Mouse (Mus musculus): Measurements from ENCODE around the gene Msgn1. TPM values are rescaled to one million over a fixed set of nuclear protein-coding genes. Genes with fewer than 3 reads are reported as not detected.

The Msgn1 gene
- polyA plus RNA-seq, 1 experiment from 2014 or later, result not detected

DNA sequence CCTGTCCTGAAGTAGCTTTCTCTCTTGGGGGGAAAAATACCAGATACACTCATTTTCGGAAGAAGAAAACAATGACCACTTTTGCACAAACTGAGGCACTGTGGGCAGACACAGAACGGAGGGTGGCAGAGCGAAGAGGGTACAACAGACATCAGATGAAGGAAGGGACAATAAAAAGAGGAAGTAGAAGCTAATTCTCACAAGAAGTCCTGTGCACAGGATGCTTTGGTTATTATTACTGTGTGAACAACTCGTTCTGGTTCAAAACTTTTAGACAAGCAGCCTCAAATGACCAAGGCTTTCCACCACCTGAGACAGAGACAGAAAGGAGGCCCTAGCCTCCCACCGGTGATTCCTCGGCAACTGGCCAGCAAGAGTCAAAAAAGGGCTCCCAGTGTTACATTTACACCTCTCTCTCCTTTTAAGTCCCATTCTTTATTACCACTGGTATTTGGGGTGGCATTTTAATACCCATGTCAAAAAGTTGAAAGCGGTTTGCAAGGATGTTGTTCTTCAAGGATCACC is 9.0 kb upstream of the Msgn1 start:
- POLR2A ChIA-PET, result no interaction called here
- no peak for TF ChIP-seq CTCF (IDR thresholded peaks at IDR 0.05)
- ATAC-seq, result no peak

GRCm38 (mm10) chr12:11216454-11216853 is 7.7 kb upstream of the Msgn1 start:
- POLR2A ChIA-PET, result no interaction called here
- no peak for ATAC-seq
- CTCF ChIA-PET, result no interaction called here

More for the DNA sequence above, 9.0 kb upstream of the Msgn1 start:
- H3K27me3 ChIP-seq, result peaks cover 6% of the 10 kb centered on the region
- CTCF ChIA-PET, result interaction anchor here (1.4 kb wide), 1 partner anchor 9 kb away, joined by 3 read pairs; the partner anchor contains the start of gene Msgn1
- DNase-seq (ENCODE audit: low read depth, low spot score), result no peak
- in situ Hi-C loops (cut with MboI; ENCODE audit: low pct_unique_long_range_greater_than_20kb), result loop anchor here (25.0 kb wide), 1 partner anchor 920 kb away; no protein-coding TSS in a partner anchor

DNA sequence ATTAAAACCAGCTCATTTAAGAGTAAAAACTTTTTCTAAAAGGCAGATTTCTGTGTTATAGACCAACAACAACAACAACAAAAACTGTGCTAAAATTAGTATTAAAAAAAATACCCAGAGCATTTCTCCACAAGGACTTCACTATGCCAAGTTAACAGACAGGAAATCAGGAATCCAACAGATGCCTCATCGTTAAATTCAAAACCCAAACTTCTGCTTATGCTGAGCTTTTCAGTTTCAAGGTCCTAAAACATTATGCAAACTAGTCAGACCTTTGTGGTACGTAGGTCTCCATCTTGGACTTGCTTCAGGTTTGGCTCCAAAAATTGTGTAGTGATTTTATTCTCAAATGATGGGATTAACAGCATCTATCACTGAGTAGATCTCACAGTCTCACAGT is 6.8 kb upstream of the Msgn1 start:
- no peak for DNase-seq (ENCODE audit: low read depth, low spot score)
- H3K27me3 ChIP-seq, result peaks cover 6% of the 10 kb centered on the region
- ChIA-PET POLR2A (no interaction called here), CTCF (no interaction called here)
- in situ Hi-C loops (cut with MboI; ENCODE audit: low pct_unique_long_range_greater_than_20kb), result loop anchor here (25.0 kb wide), 1 partner anchor 922 kb away; no protein-coding TSS in a partner anchor
- no peak for ATAC-seq
- no peak for TF ChIP-seq CTCF (IDR thresholded peaks at IDR 0.05)

More at GRCm38 (mm10) chr12:11216454-11216853, 7.7 kb upstream of the Msgn1 start:
- no peak for TF ChIP-seq CTCF (IDR thresholded peaks at IDR 0.05)
- no peak for DNase-seq (ENCODE audit: low read depth, low spot score)
- peaks cover 6% of the 10 kb centered on the region for H3K27me3 ChIP-seq
- in situ Hi-C loops (cut with MboI; ENCODE audit: low pct_unique_long_range_greater_than_20kb), result loop anchor here (25.0 kb wide), 1 partner anchor 921 kb away; no protein-coding TSS in a partner anchor

- H3K27me3 ChIP-seq, result peaks cover 6% of the 10 kb centered on the region
- CTCF ChIA-PET, result interaction anchor here (0.7 kb wide), 1 partner anchor 610 kb away, joined by 3 read pairs; no protein-coding TSS in a partner anchor
- POLR2A ChIA-PET, result no interaction called here
- ATAC-seq, result no peak
- in situ Hi-C loops (cut with MboI; ENCODE audit: low pct_unique_long_range_greater_than_20kb), result loop anchor here (25.0 kb wide), 1 partner anchor 923 kb away; no protein-coding TSS in a partner anchor
- no peak for TF ChIP-seq CTCF (IDR thresholded peaks at IDR 0.05)
- DNase-seq (ENCODE audit: low read depth, low spot score), result no peak
Measured at GRCm38 (mm10) chr12:11214776-11215175, 6.0 kb upstream of the Msgn1 start.

- H3K27me3 ChIP-seq, result no peaks in the 10 kb centered on the region
- in situ Hi-C loops (cut with MboI; ENCODE audit: low pct_unique_long_range_greater_than_20kb), result loop anchor here (25.0 kb wide), 1 partner anchor 924 kb away; no protein-coding TSS in a partner anchor
- DNase-seq (ENCODE audit: low read depth, low spot score), result no peak
- ChIA-PET POLR2A (no interaction called here), CTCF (no interaction called here)
- ATAC-seq, result no peak
- TF ChIP-seq CTCF (IDR thresholded peaks at IDR 0.05), result no peak
Measured at GRCm38 (mm10) chr12:11212881-11213280, 4.1 kb upstream of the Msgn1 start.

GRCm38 (mm10) chr12:11210361-11210760 is 1.6 kb upstream of the Msgn1 start:
- ATAC-seq (no peak), DNase-seq (ENCODE audit: low read depth, low spot score) (no peak)
- H3K27me3 ChIP-seq, result peaks cover 4% of the 10 kb centered on the region
- CTCF ChIA-PET, result interaction anchor here (1.4 kb wide), 2 partner anchors 13 to 15 kb away, joined by 3 to 6 read pairs; no protein-coding TSS in a partner anchor
- no peak for TF ChIP-seq CTCF (IDR thresholded peaks at IDR 0.05)
- POLR2A ChIA-PET, result no interaction called here
- in situ Hi-C loops (cut with MboI; ENCODE audit: low pct_unique_long_range_greater_than_20kb), result loop anchor here (25.0 kb wide), 1 partner anchor 927 kb away; no protein-coding TSS in a partner anchor

- H3K27me3 ChIP-seq, result peaks cover 4% of the 10 kb centered on the region
- no peak for TF ChIP-seq CTCF (IDR thresholded peaks at IDR 0.05)
- ChIA-PET CTCF (interaction anchor here (1.2 to 1.4 kb wide), 3 partner anchors 8 to 14 kb away, joined by 3 to 6 read pairs (median 3); no protein-coding TSS in a partner anchor), POLR2A (no interaction called here)
- DNase-seq (ENCODE audit: low read depth, low spot score) (no peak), ATAC-seq (no peak)
- in situ Hi-C loops (cut with MboI; ENCODE audit: low pct_unique_long_range_greater_than_20kb), result loop anchor here (10.0 to 25.0 kb wide), 2 partner anchors 135 to 928 kb away; no protein-coding TSS in a partner anchor
Measured at GRCm38 (mm10) chr12:11209636-11210035, 864 bp upstream of the Msgn1 start.

- TF ChIP-seq CTCF (IDR thresholded peaks at IDR 0.05), result no peak
- in situ Hi-C loops (cut with MboI; ENCODE audit: low pct_unique_long_range_greater_than_20kb), result loop anchor here (10.0 to 25.0 kb wide), 2 partner anchors 138 to 931 kb away; no protein-coding TSS in a partner anchor
- ChIA-PET POLR2A (no interaction called here), CTCF (no interaction called here)
- no peak for DNase-seq (ENCODE audit: low read depth, low spot score)
- H3K27me3 ChIP-seq, result peaks cover 4% of the 10 kb centered on the region
- no peak for ATAC-seq
Measured at GRCm38 (mm10) chr12:11206321-11206720, 2.5 kb downstream of the Msgn1 start.

DNA sequence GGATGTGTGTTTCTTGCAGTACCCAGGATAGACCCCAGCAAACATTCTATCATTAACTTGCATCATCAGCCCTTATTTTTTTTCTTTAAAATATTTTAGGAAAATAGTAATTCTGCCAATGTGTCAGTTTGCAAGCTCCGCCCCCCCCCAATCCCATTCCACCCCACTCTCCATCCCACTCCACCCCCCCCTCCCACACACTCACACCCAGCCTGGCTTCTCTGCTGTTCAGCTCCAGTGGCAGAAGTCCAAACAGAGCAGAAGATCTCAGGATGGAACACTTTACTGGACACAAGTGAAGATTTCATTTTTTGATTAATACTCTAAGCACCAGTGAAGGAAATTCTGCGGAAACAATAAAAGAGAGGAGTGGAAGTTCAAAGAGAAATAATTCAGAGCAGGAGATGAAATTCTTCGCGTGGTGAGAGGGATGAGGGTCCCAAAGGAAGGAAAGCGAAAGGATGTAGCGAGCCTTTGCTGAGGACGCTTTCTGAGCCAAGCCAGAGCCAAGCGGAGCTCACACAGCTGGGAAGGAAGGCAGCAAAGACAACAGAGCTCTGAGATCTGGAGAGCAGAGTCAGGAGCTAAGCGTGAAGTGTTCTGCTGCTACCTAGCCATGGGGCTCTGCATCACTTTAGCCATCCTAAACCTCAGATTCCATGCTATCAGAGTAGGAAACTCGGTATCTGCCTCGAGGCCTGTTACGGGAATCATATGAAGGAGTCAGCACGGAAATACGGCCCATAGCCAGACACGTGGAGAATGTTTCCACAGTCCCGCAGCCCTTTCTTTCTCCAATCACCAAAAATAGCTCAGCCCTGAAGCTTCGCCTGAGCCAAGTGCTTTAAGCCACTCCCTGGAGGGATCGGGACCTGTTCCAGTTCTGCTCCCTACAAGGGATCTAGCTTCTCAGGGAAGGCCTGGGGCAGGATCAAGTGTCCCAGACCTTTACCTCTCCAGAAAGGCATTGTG is 4.8 kb downstream of the Msgn1 start:
- peaks cover 8% of the 10 kb centered on the region for H3K27me3 ChIP-seq
- ChIA-PET CTCF (interaction anchor here (1.0 to 1.1 kb wide), 2 partner anchors 8 to 26 kb away, joined by 3 read pairs; no protein-coding TSS in a partner anchor), POLR2A (no interaction called here)
- DNase-seq (ENCODE audit: low read depth, low spot score) (no peak), ATAC-seq (no peak)
- no peak for TF ChIP-seq CTCF (IDR thresholded peaks at IDR 0.05)
- in situ Hi-C loops (cut with MboI; ENCODE audit: low pct_unique_long_range_greater_than_20kb), result loop anchor here (10.0 to 25.0 kb wide), 2 partner anchors 141 to 933 kb away; no protein-coding TSS in a partner anchor

- no peak for DNase-seq (ENCODE audit: low read depth, low spot score)
- no peak for TF ChIP-seq CTCF (IDR thresholded peaks at IDR 0.05)
- POLR2A ChIA-PET, result no interaction called here
- peaks cover 8% of the 10 kb centered on the region for H3K27me3 ChIP-seq
- no peak for ATAC-seq
- CTCF ChIA-PET, result no interaction called here
- in situ Hi-C loops (cut with MboI; ENCODE audit: low pct_unique_long_range_greater_than_20kb), result loop anchor here (10.0 to 25.0 kb wide), 2 partner anchors 142 to 935 kb away; no protein-coding TSS in a partner anchor
Measured at GRCm38 (mm10) chr12:11202476-11202875, 6.3 kb downstream of the Msgn1 start.

Data from Patski (cell line).